Comparison of ENCODE assay signal across 9 mouse cellular contexts in genomic region chr9:66620055-66620454, GRCm38 (mm10). TPM values are rescaled to one million over a fixed set of nuclear protein-coding genes. Genes with fewer than 3 reads are reported as not detected.
DNase-seq lines count a peak whose midpoint lies in the region; ATAC-seq lines count a peak whose summit lies in the region.
"Had no signal": no experiment of that assay in that cellular context is flagged by ENCODE, and none has a peak within 500 bp of the region (broad histone marks: within the 10 kb centered on the region; RNA-seq: fewer than 3 reads in every experiment).

No protein-coding gene starts in this region.

- H3K4me3 ChIP-seq in kidney, embryonic 14.5 days (ENCODE audit: low read length): no peak overlapping the region
- no peak overlapping the region for H3K4me3 ChIP-seq in embryonic facial prominence, embryonic 12.5 days
- no peak overlapping the region for H3K4me3 ChIP-seq in liver, embryonic 13.5 days (replicated peaks)

- H3K27me3 ChIP-seq in kidney, embryonic 14.5 days (ENCODE audit: control insufficient read depth, insufficient read depth, low read length): no peaks in the 10 kb centered on the region
- no peaks in the 10 kb centered on the region for H3K27me3 ChIP-seq in embryonic facial prominence, embryonic 12.5 days
- no peaks in the 10 kb centered on the region for H3K27me3 ChIP-seq in liver, embryonic 13.5 days

- ATAC-seq in kidney, embryonic 14.5 days (ENCODE audit: low FRiP score, low TSS enrichment): no peak
- no peak for ATAC-seq in embryonic facial prominence, embryonic 12.5 days (ENCODE audit: insufficient number of reproducible peaks, insufficient read depth, low FRiP score, low TSS enrichment)
- no peak for ATAC-seq in liver, embryonic 13.5 days (ENCODE audit: low read depth)

- no peak for DNase-seq in kidney, adult 8-10 months
- peak; percentile 11 for DNase-seq in MN1 (ENCODE audit: low spot score)
- no peak for DNase-seq in liver, embryonic 13.5 days
- no peak for DNase-seq in thymus, postnatal 25 days
- no peak for DNase-seq in adrenal gland, postnatal 10 days
- no peak for DNase-seq in layer of hippocampus, postnatal 25 days (ENCODE audit: extremely low spot score in 1 of 2, low spot score in 1 of 2)
- DNase-seq: cerebellum, adult 11 months had no signal

- peak overlapping the region; percentile 83; the same call in 1 of the 2 replicates for H3K27ac ChIP-seq in kidney, embryonic 14.5 days (ENCODE audit: low read depth, low read length)
- H3K27ac ChIP-seq in embryonic facial prominence, embryonic 12.5 days: peak overlapping the region; percentile 82
- no peak overlapping the region; the same call in 1 of the 2 replicates for H3K27ac ChIP-seq in liver, embryonic 13.5 days

- no peak overlapping the region for H3K4me2 ChIP-seq in kidney, embryonic 14.5 days (replicated peaks; ENCODE audit: low read depth, low read length)
- H3K4me2 ChIP-seq in embryonic facial prominence, embryonic 12.5 days (replicated peaks): no peak overlapping the region
- peak overlapping the region; percentile 23 for H3K4me2 ChIP-seq in liver, embryonic 13.5 days

- no peaks in the 10 kb centered on the region for H3K9me3 ChIP-seq in kidney, embryonic 14.5 days (ENCODE audit: control insufficient read depth, low read length)
- H3K9me3 ChIP-seq in embryonic facial prominence, embryonic 12.5 days: no peaks in the 10 kb centered on the region
- H3K9me3 ChIP-seq in liver, embryonic 13.5 days (replicated peaks): no peaks in the 10 kb centered on the region

- no peak overlapping the region for H3K9ac ChIP-seq in kidney, embryonic 14.5 days (ENCODE audit: low read depth, low read length)
- H3K9ac ChIP-seq in embryonic facial prominence, embryonic 12.5 days: no peak overlapping the region
- H3K9ac ChIP-seq in liver, embryonic 13.5 days: no peak overlapping the region

- 74% methylated on average over 1 of the region's 1 CpGs for WGBS in kidney, embryonic 14.5 days
- 71% methylated on average over 1 of the region's 1 CpGs for WGBS in embryonic facial prominence, embryonic 12.5 days
- 76% methylated on average over 1 of the region's 1 CpGs for WGBS in liver, embryonic 13.5 days (ENCODE audit: insufficient replicate concordance)

- no peaks in the 10 kb centered on the region for H3K36me3 ChIP-seq in kidney, embryonic 14.5 days (ENCODE audit: control insufficient read depth, insufficient read depth, low read length)
- H3K36me3 ChIP-seq in embryonic facial prominence, embryonic 12.5 days: no peaks in the 10 kb centered on the region
- H3K36me3 ChIP-seq in liver, embryonic 13.5 days: no peaks in the 10 kb centered on the region

- peaks cover 13% of the 10 kb centered on the region for H3K4me1 ChIP-seq in kidney, embryonic 14.5 days (ENCODE audit: control insufficient read depth, insufficient read depth, low read length)
- peaks cover 22% of the 10 kb centered on the region for H3K4me1 ChIP-seq in embryonic facial prominence, embryonic 12.5 days
- peaks cover 44% of the 10 kb centered on the region for H3K4me1 ChIP-seq in liver, embryonic 13.5 days (replicated peaks)

RNA-seq across cellular contexts. Expression of gene Usp3, which starts 27.1 kb away (rescaled TPM):
- 51.7 and 83.6 TPM in 2 replicates for polyA plus RNA-seq in kidney, embryonic 14.5 days (2014; fragmentation: Nextera tagmentation; extraction: Ambion mirVana)
- polyA plus RNA-seq in embryonic facial prominence, embryonic 12.5 days (2016; fragmentation: Nextera tagmentation; extraction: Ambion mirVana): 76.0 and 84.3 TPM in 2 replicates
- 15.4 and 18.8 TPM in 2 replicates for polyA plus RNA-seq in liver, embryonic 13.5 days (2015; fragmentation: Nextera tagmentation; extraction: Ambion mirVana)
- total RNA-seq in adrenal gland, postnatal 10 days (2021): 10 to 100 TPM; 35.3 to 48.5 TPM
- total RNA-seq in layer of hippocampus, postnatal 25 days (2021): 10 to 100 TPM; 37.6 to 38.6 TPM
